Mouse (Mus musculus): ENCODE results near the gene Rbm44. TPM values are rescaled to one million over a fixed set of nuclear protein-coding genes. Genes with fewer than 3 reads are reported as not detected.

Gene Rbm44
- total RNA-seq, 1 experiment from 2014 or later = 0.36 TPM

GRCm38 (mm10) chr1:91211099-91211498 lies 66.2 kb downstream of the Rbm44 start:
- peak; percentile 45 for DNase-seq

GRCm38 (mm10) chr1:91211591-91212008 lies 66.7 kb downstream of the Rbm44 start:
- DNase-seq = peak; percentile 20

DNA sequence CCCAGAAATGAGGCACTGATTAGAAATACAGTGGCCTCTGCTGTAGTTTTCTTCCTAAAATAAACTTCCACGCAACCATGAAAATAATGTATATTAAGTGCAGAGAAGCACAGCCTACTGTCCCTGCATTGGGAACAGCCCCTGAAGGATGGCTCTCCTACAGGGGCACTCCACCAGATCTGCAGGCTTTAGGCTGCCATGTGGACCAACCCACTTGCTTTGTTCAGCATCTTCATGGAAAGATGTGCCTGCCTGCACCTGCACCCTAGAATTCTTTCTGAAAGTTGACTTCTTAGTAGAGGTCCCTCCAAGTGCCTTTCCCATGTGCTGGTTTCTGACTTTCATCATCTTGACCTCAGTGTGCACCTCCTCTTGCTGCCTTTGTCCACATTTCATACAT lies 70.4 kb downstream of the Rbm44 start:
- no peak for DNase-seq

GRCm38 (mm10) chr1:91215981-91216380 lies 71.1 kb downstream of the Rbm44 start:
- DNase-seq = no peak

- no peak for DNase-seq
These were observed 71.8 kb downstream of the Rbm44 start for GRCm38 (mm10) chr1:91216504-91217267.

DNA sequence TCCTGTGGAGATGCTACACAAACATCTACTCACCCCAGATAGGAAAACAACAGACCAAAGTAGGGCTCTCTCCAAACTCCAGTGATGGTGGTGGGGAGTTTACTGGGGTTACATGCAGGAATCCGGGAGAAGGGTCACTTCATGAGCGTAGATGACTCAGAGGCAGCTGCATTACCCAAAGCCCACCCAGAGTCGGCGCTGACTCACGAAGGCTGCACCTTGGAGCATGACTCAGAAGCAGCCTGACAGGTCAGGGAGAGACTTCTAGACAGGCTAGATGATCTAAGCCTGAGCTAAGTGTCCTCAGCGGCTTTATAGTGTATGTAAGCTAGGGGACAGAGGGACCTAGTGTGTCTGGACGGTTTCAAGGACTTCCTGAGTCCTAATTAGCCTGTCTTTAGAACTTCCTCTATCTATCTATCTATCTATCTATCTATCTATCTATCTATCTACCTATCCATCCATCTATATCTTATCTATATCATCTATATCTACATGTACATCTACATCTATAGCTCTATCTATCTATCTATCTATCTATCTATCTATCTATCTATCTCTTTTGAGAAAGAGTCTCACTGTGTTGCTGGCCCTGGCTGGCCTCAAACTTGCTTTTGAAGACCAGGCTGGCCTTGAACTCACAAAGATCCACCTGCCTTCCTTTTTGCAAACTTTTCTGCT lies 74.9 kb downstream of the Rbm44 start:
- peak; percentile 21 for DNase-seq

GRCm38 (mm10) chr1:91220322-91220672 lies 75.4 kb downstream of the Rbm44 start:
- no peak for DNase-seq

Other genes starting within 250 kb of the Rbm44 start
- gene Mlph, start 230.0 kb upstream of the Rbm44 start, total RNA-seq (2021) = 2.3 and 3.1 TPM in 2 replicates
- not detected in 2 replicates for gene Prlh, start 192.0 kb upstream of the Rbm44 start, total RNA-seq (2021)
- gene Rab17, start 175.4 kb upstream of the Rbm44 start, total RNA-seq (2021) = not detected in 2 replicates
- gene Lrrfip1, start 146.4 kb upstream of the Rbm44 start, total RNA-seq (2021) = 67.6 and 69.4 TPM in 2 replicates
- gene Ramp1, start 34.7 kb downstream of the Rbm44 start, total RNA-seq (2021) = 6.4 and 8.1 TPM in 2 replicates
- gene Ube2f, start 105.2 kb downstream of the Rbm44 start, total RNA-seq (2021) = 71.1 and 79.9 TPM in 2 replicates
- gene Scly, start 153.2 kb downstream of the Rbm44 start, total RNA-seq (2021) = 16.2 and 18.4 TPM in 2 replicates
- not detected in 2 replicates for gene Espnl, start 177.0 kb downstream of the Rbm44 start, total RNA-seq (2021)
- 0.46 and 0.48 TPM in 2 replicates for gene Klhl30, start 205.9 kb downstream of the Rbm44 start, total RNA-seq (2021)
- 2.7 and 5.9 TPM in 2 replicates for gene Erfe, start 221.3 kb downstream of the Rbm44 start, total RNA-seq (2021)